In the genomic region with DNA sequence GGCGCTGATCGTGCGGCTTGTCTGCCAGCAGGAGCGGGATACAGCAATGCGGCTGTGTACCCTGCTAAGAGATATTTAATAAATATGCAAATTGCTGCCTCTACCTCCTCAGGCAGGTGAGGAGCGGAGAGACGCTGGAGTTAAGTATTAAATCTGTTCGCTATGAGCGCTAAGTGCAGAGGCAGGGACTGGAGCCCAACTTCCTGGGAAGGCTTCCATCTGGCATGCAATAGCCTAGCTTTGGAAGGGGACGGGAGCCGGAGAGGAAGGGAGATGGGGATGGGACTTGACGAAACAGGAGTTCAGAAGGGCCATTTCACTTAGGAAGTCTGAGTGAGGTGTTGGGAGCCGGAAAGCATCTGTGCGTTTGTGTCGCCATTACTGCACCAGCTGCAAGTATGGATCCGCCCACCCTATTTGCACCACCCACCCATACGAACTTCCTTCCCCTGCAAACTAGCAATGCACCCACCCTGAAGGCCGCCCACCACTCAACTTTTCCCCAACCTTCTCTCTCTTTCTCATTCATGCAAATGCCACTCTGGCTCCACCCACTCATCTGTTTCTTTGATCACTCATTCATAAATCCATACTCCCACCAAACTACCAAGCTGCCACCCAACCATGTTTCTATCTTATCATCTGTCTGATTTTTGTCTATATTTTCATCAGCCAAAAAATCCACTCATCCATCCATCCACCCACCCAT, we compare ENCODE assay signal across 15 mouse cellular contexts. TPM values are rescaled to one million over a fixed set of nuclear protein-coding genes. Genes with fewer than 3 reads are reported as not detected.
DNase-seq lines count a peak whose midpoint lies in the region; ATAC-seq and TF ChIP-seq lines count a peak whose summit lies in the region.
"Had no signal": no experiment of that assay in that cellular context is flagged by ENCODE, and none has a peak within 500 bp of the region (broad histone marks: within the 10 kb centered on the region; RNA-seq: fewer than 3 reads in every experiment).

No protein-coding gene starts in this region.

- H3K27me3 ChIP-seq in neural tube, embryonic 13.5 days: no peaks in the 10 kb centered on the region
- no peaks in the 10 kb centered on the region for H3K27me3 ChIP-seq in midbrain, embryonic 14.5 days (ENCODE audit: control insufficient read depth, insufficient read depth, low read length)
- H3K27me3 ChIP-seq in liver, postnatal 0 days (ENCODE audit: insufficient read depth, low read length): no peaks in the 10 kb centered on the region
- H3K27me3 ChIP-seq in thymus, adult 2 months (ENCODE audit: control insufficient read depth, insufficient read depth, low read length): no peaks in the 10 kb centered on the region

- peak overlapping the region; percentile 24 for H3K27ac ChIP-seq in neural tube, embryonic 13.5 days (replicated peaks)
- no peak overlapping the region for H3K27ac ChIP-seq in midbrain, embryonic 14.5 days (replicated peaks; ENCODE audit: low read depth, low read length)
- no peak overlapping the region for H3K27ac ChIP-seq in liver, postnatal 0 days (ENCODE audit: low read depth)
- H3K27ac ChIP-seq in thymus, adult 2 months (ENCODE audit: control insufficient read depth, insufficient read depth, low read length): no peak overlapping the region
- H3K27ac ChIP-seq: heart, adult 2 months had no signal

- no peaks in the 10 kb centered on the region for H3K9me3 ChIP-seq in neural tube, embryonic 13.5 days
- no peaks in the 10 kb centered on the region for H3K9me3 ChIP-seq in midbrain, embryonic 14.5 days (ENCODE audit: control insufficient read depth, low read length)
- no peaks in the 10 kb centered on the region for H3K9me3 ChIP-seq in liver, postnatal 0 days (ENCODE audit: low read length)

- H3K4me1 ChIP-seq in neural tube, embryonic 13.5 days (replicated peaks): peaks cover 6% of the 10 kb centered on the region; the same call in 1 of the 2 replicates
- H3K4me1 ChIP-seq in midbrain, embryonic 14.5 days (ENCODE audit: control insufficient read depth, insufficient read depth, low read length): peaks cover 3% of the 10 kb centered on the region; the same call in 1 of the 2 replicates
- no peaks in the 10 kb centered on the region for H3K4me1 ChIP-seq in liver, postnatal 0 days (ENCODE audit: insufficient read depth)
- H3K4me1 ChIP-seq in thymus, adult 2 months (replicated peaks; ENCODE audit: control insufficient read depth, insufficient read depth, low read length): no peaks in the 10 kb centered on the region

- no peak for TF ChIP-seq CTCF in liver, postnatal 0 days (IDR thresholded peaks at IDR 0.05; ENCODE audit: low read depth)
- TF ChIP-seq CTCF in thymus, adult 2 months (IDR thresholded peaks at IDR 0.05; ENCODE audit: borderline replicate concordance, control insufficient read depth, extremely low read depth, insufficient read depth, low read length, poor library complexity): no peak

- 69% methylated on average over 18 of the region's 18 CpGs for WGBS in neural tube, embryonic 13.5 days
- WGBS in midbrain, embryonic 14.5 days: 66% methylated on average over 18 of the region's 18 CpGs
- WGBS in liver, postnatal 0 days (ENCODE audit: insufficient replicate concordance): 77% methylated on average over 18 of the region's 18 CpGs
- WGBS in thymus, adult 2 months: 87% methylated on average over 18 of the region's 18 CpGs

- no peak overlapping the region for H3K4me3 ChIP-seq in neural tube, embryonic 13.5 days
- no peak overlapping the region for H3K4me3 ChIP-seq in midbrain, embryonic 14.5 days (replicated peaks; ENCODE audit: low read depth, low read length)
- no peak overlapping the region for H3K4me3 ChIP-seq in liver, postnatal 0 days (ENCODE audit: low read depth, low read length)
- H3K4me3 ChIP-seq in thymus, adult 2 months (ENCODE audit: control insufficient read depth, insufficient read depth, low read length): no peak overlapping the region
- H3K4me3 ChIP-seq: heart, adult 2 months had no signal

- no peak for ATAC-seq in neural tube, embryonic 13.5 days (ENCODE audit: low read depth)
- no peak for ATAC-seq in midbrain, embryonic 14.5 days (ENCODE audit: low FRiP score, low TSS enrichment)
- no peak for ATAC-seq in liver, postnatal 0 days
- ATAC-seq: lung, postnatal 0 days had no signal

- no peak for TF ChIP-seq EP300 in liver, postnatal 0 days (IDR thresholded peaks at IDR 0.05; ENCODE audit: low read depth)

- no peaks in the 10 kb centered on the region for H3K36me3 ChIP-seq in neural tube, embryonic 13.5 days
- no peaks in the 10 kb centered on the region for H3K36me3 ChIP-seq in midbrain, embryonic 14.5 days (ENCODE audit: control insufficient read depth, insufficient read depth, low read length)
- no peaks in the 10 kb centered on the region for H3K36me3 ChIP-seq in liver, postnatal 0 days (replicated peaks; ENCODE audit: insufficient read depth, low read length)
- H3K36me3 ChIP-seq in thymus, adult 2 months (ENCODE audit: control insufficient read depth, insufficient read depth, low read length): no peaks in the 10 kb centered on the region

- TF ChIP-seq POLR2A in thymus, adult 2 months (IDR thresholded peaks at IDR 0.05; ENCODE audit: control insufficient read depth, extremely low read depth, insufficient read depth, low read length, poor library complexity): no peak

- peak; percentile 65 to 70 for DNase-seq in cerebellum, postnatal 10 days
- no peak for DNase-seq in cerebellum, adult 9-11 months
- DNase-seq in neural tube, embryonic 10.5 days (ENCODE audit: extremely low spot score, low spot score): no peak
- DNase-seq in midbrain, embryonic 14.5 days: peak; percentile 39
- DNase-seq in heart, adult 8-10 months (ENCODE audit: low spot score): no peak
- DNase-seq in liver, postnatal 0 days: no peak
- DNase-seq in thymus, adult 2 months: no peak
- DNase-seq: adrenal gland, adult 8-10 months; heart, adult 2 months; heart, postnatal 4 days; kidney, adult 8-10 months had no signal

- H3K9ac ChIP-seq in neural tube, embryonic 13.5 days: no peak overlapping the region
- H3K9ac ChIP-seq in midbrain, embryonic 14.5 days (replicated peaks; ENCODE audit: low read length): no peak overlapping the region
- no peak overlapping the region for H3K9ac ChIP-seq in liver, postnatal 0 days (replicated peaks)

- H3K4me2 ChIP-seq in neural tube, embryonic 13.5 days: no peak overlapping the region
- H3K4me2 ChIP-seq in midbrain, embryonic 14.5 days (ENCODE audit: low read length): no peak overlapping the region
- H3K4me2 ChIP-seq in liver, postnatal 0 days (ENCODE audit: low read depth, low read length): no peak overlapping the region
- H3K4me2 ChIP-seq: liver, embryonic 11.5 days had no signal

RNA-seq across cellular contexts. Expression of a gene that starts 51.5 kb away (rescaled TPM):
- 53.1 and 55.7 TPM in 2 replicates for polyA plus RNA-seq in neural tube, embryonic 13.5 days (2015; fragmentation: Nextera tagmentation; extraction: Ambion mirVana)
- polyA plus RNA-seq in midbrain, embryonic 14.5 days (2014; fragmentation: Nextera tagmentation; extraction: Ambion mirVana): 64.9 and 77.6 TPM in 2 replicates
- total RNA-seq in heart, adult 8-10 months (2022): under 1 TPM in 3 of 4 experiments, not detected in 1; 0.12 to 0.52 (median 0.14) TPM
- 0.05 TPM in 1 of 2 replicates, not detected in the other for polyA plus RNA-seq in liver, postnatal 0 days (2015; fragmentation: Nextera tagmentation; extraction: Ambion mirVana)
- 0.83 and 1.0 TPM in 2 replicates for polyA plus RNA-seq in thymus, adult 2 months (2012; rRNA removed)
- total RNA-seq: neutrophil, adult 5-6 weeks had no signal

Comparison
In these comparisons a context has a peak if more than half of its experiments do, and no peak if none do; other contexts are left out.
1. DNase-seq: peak in cerebellum, postnatal 10 days (2 of 2) and midbrain, embryonic 14.5 days (single experiment); none in cerebellum, adult 9-11 months (single experiment), neural tube, embryonic 10.5 days (single experiment), heart, adult 8-10 months (single experiment), liver, postnatal 0 days (single experiment) and thymus, adult 2 months (single experiment).
2. RNA of a gene that starts 51.5 kb away (polyA plus RNA-seq): 64.9 to 77.6 TPM in midbrain, embryonic 14.5 days and 53.1 to 55.7 TPM in neural tube, embryonic 13.5 days; 0.83 to 1.0 TPM in thymus, adult 2 months and 0.05 TPM in liver, postnatal 0 days; every median in the first group is over 10 times any median in the second.